Mouse (Mus musculus): Measurements from ENCODE around the gene Itga2. TPM values are rescaled to one million over a fixed set of nuclear protein-coding genes. Genes with fewer than 3 reads are reported as not detected.

Itga2 gene
- polyA plus RNA-seq, 1 experiment from 2014 or later: 0.86 TPM

- no peak for ATAC-seq (ENCODE audit: low FRiP score)
Observed at GRCm38 (mm10) chr13:114894718-114895117, 37.2 kb downstream of the Itga2 start.

DNA sequence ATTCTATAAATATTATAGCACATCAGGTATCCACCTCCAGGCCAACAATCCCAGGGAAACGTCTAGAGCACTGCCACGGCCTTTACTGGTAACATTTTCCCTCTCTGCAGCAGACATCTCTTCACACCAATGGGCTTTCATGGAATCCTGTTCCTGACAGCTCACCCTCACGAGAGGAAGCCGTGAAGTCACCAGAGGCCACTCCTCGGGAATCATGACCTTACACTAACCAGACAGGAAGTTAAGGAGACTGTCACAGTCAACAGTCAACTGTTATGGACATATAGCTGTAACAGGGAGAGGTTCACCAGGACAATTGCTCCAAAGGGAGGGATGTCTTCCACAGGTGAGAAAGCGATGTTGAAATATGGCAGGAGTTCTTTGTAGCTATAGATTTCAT lies 40.2 kb downstream of the Itga2 start:
- WGBS: 84% methylated on average over 6 of the region's 6 CpGs
- no peak overlapping the region for H3K4me2 ChIP-seq
- no peaks in the 10 kb centered on the region for H3K9me3 ChIP-seq (ENCODE audit: control insufficient read depth, low read length)
- DNase-seq (ENCODE audit: low spot score, missing footprints): no peak
- no peaks in the 10 kb centered on the region for H3K4me1 ChIP-seq (ENCODE audit: control insufficient read depth, insufficient read depth, low read length)
- H3K4me3 ChIP-seq (ENCODE audit: low read depth, low read length): no peak overlapping the region
- ATAC-seq (ENCODE audit: low FRiP score): no peak
- no peak overlapping the region for H3K9ac ChIP-seq (ENCODE audit: low read length)
- no peak overlapping the region for H3K27ac ChIP-seq (ENCODE audit: low read depth, low read length)
- H3K27me3 ChIP-seq (ENCODE audit: control insufficient read depth, insufficient read depth, low read length): no peaks in the 10 kb centered on the region
- H3K36me3 ChIP-seq (ENCODE audit: control insufficient read depth, insufficient read depth, low read length): no peaks in the 10 kb centered on the region

More at GRCm38 (mm10) chr13:114894718-114895117, 37.2 kb downstream of the Itga2 start:
- Histone ChIP-seq H3K27ac (ENCODE audit: low read depth, low read length) (no peak overlapping the region), H3K9ac (ENCODE audit: low read length) (no peak overlapping the region), H3K36me3 (ENCODE audit: control insufficient read depth, insufficient read depth, low read length) (no peaks in the 10 kb centered on the region), H3K4me3 (ENCODE audit: low read depth, low read length) (no peak overlapping the region), H3K4me1 (ENCODE audit: control insufficient read depth, insufficient read depth, low read length) (no peaks in the 10 kb centered on the region), H3K27me3 (ENCODE audit: control insufficient read depth, insufficient read depth, low read length) (no peaks in the 10 kb centered on the region), H3K9me3 (ENCODE audit: control insufficient read depth, low read length) (no peaks in the 10 kb centered on the region), H3K4me2 (no peak overlapping the region)
- DNase-seq (ENCODE audit: low spot score, missing footprints): no peak

GRCm38 (mm10) chr13:114887695-114888094 lies 44.2 kb downstream of the Itga2 start:
- no peak overlapping the region for H3K27ac ChIP-seq (ENCODE audit: low read depth, low read length)
- H3K36me3 ChIP-seq (ENCODE audit: control insufficient read depth, insufficient read depth, low read length): no peaks in the 10 kb centered on the region
- no peaks in the 10 kb centered on the region for H3K27me3 ChIP-seq (ENCODE audit: control insufficient read depth, insufficient read depth, low read length)
- H3K4me3 ChIP-seq (ENCODE audit: low read depth, low read length): no peak overlapping the region
- no peaks in the 10 kb centered on the region for H3K4me1 ChIP-seq (ENCODE audit: control insufficient read depth, insufficient read depth, low read length)
- no peak overlapping the region for H3K4me2 ChIP-seq
- DNase-seq (ENCODE audit: low spot score, missing footprints): no peak
- no peaks in the 10 kb centered on the region for H3K9me3 ChIP-seq (ENCODE audit: control insufficient read depth, low read length)
- WGBS: 94% methylated on average over 6 of the region's 6 CpGs
- no peak overlapping the region for H3K9ac ChIP-seq (ENCODE audit: low read length)
- no peak for ATAC-seq (ENCODE audit: low FRiP score)

DNA sequence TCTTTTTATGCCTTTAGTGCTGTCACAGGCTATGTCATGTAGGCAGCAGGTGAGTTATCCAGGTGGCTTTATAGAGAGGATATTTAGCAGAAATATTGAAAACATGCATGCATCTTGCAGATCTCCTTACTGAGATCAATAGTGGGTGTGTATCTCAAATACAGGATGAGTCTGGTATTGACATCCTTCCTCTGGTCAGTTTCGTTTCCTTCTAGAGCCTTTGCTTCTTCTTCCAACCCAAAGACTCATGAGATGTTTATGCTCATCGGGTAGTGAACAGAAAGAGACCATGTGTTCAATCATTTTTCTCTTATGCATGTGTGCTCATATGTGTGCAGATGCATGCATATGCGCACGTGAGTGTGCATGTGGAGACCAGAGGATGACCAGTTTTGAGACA lies 44.6 kb downstream of the Itga2 start:
- WGBS: 87% methylated on average over 4 of the region's 4 CpGs
- ATAC-seq (ENCODE audit: low FRiP score): no peak
- no peak overlapping the region for H3K27ac ChIP-seq (ENCODE audit: low read depth, low read length)

DNA sequence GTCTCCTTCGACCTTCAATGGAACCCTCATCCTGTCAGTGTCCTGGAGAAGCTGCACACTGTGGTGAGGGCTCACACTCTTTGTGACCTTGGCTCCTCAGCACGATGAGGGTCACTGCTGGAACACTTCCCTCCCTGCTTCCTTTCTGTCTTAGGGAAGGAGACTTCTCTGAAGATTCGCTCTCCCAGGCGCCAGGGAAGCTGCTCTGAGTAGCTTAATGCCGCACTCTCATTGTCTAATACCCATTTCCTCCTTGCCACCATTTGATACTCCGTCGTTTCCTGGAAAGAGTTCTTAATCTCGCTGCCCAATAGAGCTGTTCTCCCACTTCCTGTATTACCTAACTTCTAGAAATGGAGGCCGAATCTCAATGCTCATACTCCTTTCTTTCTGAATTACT lies 46.7 kb downstream of the Itga2 start:
- Histone ChIP-seq H3K9me3 (ENCODE audit: control insufficient read depth, low read length) (no peaks in the 10 kb centered on the region), H3K27me3 (ENCODE audit: control insufficient read depth, insufficient read depth, low read length) (no peaks in the 10 kb centered on the region), H3K4me1 (ENCODE audit: control insufficient read depth, insufficient read depth, low read length) (no peaks in the 10 kb centered on the region), H3K4me3 (ENCODE audit: low read depth, low read length) (no peak overlapping the region), H3K4me2 (no peak overlapping the region), H3K36me3 (ENCODE audit: control insufficient read depth, insufficient read depth, low read length) (no peaks in the 10 kb centered on the region), H3K9ac (ENCODE audit: low read length) (no peak overlapping the region), H3K27ac (ENCODE audit: low read depth, low read length) (no peak overlapping the region)
- ATAC-seq (ENCODE audit: low FRiP score): no peak
- no peak for DNase-seq (ENCODE audit: low spot score, missing footprints)
- 73% methylated on average over 9 of the region's 9 CpGs for WGBS

More for the DNA sequence above, 44.6 kb downstream of the Itga2 start:
- DNase-seq (ENCODE audit: low spot score, missing footprints): no peak
- H3K27me3 ChIP-seq (ENCODE audit: control insufficient read depth, insufficient read depth, low read length): no peaks in the 10 kb centered on the region
- H3K9me3 ChIP-seq (ENCODE audit: control insufficient read depth, low read length): no peaks in the 10 kb centered on the region
- H3K4me2 ChIP-seq: no peak overlapping the region
- no peak overlapping the region for H3K9ac ChIP-seq (ENCODE audit: low read length)
- no peak overlapping the region for H3K4me3 ChIP-seq (ENCODE audit: low read depth, low read length)
- H3K36me3 ChIP-seq (ENCODE audit: control insufficient read depth, insufficient read depth, low read length): no peaks in the 10 kb centered on the region
- H3K4me1 ChIP-seq (ENCODE audit: control insufficient read depth, insufficient read depth, low read length): no peaks in the 10 kb centered on the region

DNA sequence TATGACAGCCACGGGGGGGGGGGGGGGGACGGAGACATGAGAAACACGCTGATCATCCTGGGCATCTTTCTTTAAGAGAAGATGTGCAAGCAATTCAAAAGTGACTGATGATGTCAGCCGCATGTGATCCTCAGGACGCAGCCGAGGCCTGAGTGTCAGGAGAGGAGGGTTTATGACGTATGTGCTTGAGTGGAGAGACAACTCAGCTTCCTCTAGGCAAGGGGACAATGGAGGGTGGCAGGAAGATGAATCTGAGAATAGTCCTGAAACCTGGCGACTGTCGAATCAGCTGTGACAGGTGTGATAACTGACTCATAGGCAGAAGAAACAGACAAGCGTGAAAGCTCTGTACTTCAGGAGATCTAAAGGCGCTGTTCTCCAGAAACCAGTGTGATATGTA lies 53.2 kb downstream of the Itga2 start:
- Histone ChIP-seq H3K4me3 (ENCODE audit: low read depth, low read length) (no peak overlapping the region), H3K9me3 (ENCODE audit: control insufficient read depth, low read length) (no peaks in the 10 kb centered on the region), H3K27me3 (ENCODE audit: control insufficient read depth, insufficient read depth, low read length) (no peaks in the 10 kb centered on the region), H3K9ac (ENCODE audit: low read length) (no peak overlapping the region), H3K27ac (ENCODE audit: low read depth, low read length) (no peak overlapping the region), H3K4me1 (ENCODE audit: control insufficient read depth, insufficient read depth, low read length) (no peaks in the 10 kb centered on the region), H3K4me2 (no peak overlapping the region), H3K36me3 (ENCODE audit: control insufficient read depth, insufficient read depth, low read length) (no peaks in the 10 kb centered on the region)
- no peak for DNase-seq (ENCODE audit: low spot score, missing footprints)
- no peak for ATAC-seq (ENCODE audit: low FRiP score)
- 87% methylated on average over 11 of the region's 11 CpGs for WGBS

DNA sequence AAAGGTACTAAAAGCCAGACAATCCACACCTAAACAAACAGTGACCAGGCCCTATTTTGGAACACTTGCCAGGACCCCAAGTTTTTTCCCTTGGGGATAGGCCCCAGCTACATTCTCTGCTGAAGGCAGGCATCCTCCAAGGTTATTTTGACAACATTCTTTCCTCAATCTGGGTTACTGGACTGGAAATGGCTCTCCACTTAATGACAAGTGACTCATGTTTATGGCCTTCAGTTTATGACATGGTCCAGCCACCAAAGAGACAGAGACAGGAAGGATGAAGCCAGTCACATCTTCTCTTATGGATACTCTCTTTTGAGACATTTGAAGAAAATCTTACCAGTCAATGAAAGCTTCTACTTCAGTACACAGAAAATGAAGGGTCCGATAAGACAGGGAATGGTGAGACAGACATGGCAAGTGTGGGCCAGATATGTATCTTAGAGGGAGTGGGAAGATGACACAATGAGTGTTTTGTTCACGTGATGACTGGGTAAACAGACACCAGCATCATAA lies 55.8 kb downstream of the Itga2 start:
- 84% methylated on average over 2 of the region's 2 CpGs for WGBS
- no peak for ATAC-seq (ENCODE audit: low FRiP score)

GRCm38 (mm10) chr13:114874738-114875137 lies 57.2 kb downstream of the Itga2 start:
- DNase-seq (ENCODE audit: low spot score, missing footprints) (no peak), ATAC-seq (ENCODE audit: low FRiP score) (no peak)
- WGBS: 90% methylated on average over 6 of the region's 6 CpGs
- Histone ChIP-seq H3K27ac (ENCODE audit: low read depth, low read length) (no peak overlapping the region), H3K9ac (ENCODE audit: low read length) (no peak overlapping the region), H3K4me1 (ENCODE audit: control insufficient read depth, insufficient read depth, low read length) (no peaks in the 10 kb centered on the region), H3K27me3 (ENCODE audit: control insufficient read depth, insufficient read depth, low read length) (no peaks in the 10 kb centered on the region), H3K36me3 (ENCODE audit: control insufficient read depth, insufficient read depth, low read length) (no peaks in the 10 kb centered on the region), H3K9me3 (ENCODE audit: control insufficient read depth, low read length) (no peaks in the 10 kb centered on the region), H3K4me2 (no peak overlapping the region), H3K4me3 (ENCODE audit: low read depth, low read length) (no peak overlapping the region)

More for the DNA sequence above, 55.8 kb downstream of the Itga2 start:
- Histone ChIP-seq H3K27me3 (ENCODE audit: control insufficient read depth, insufficient read depth, low read length) (no peaks in the 10 kb centered on the region), H3K4me1 (ENCODE audit: control insufficient read depth, insufficient read depth, low read length) (no peaks in the 10 kb centered on the region), H3K9me3 (ENCODE audit: control insufficient read depth, low read length) (no peaks in the 10 kb centered on the region), H3K36me3 (ENCODE audit: control insufficient read depth, insufficient read depth, low read length) (no peaks in the 10 kb centered on the region), H3K9ac (ENCODE audit: low read length) (no peak overlapping the region), H3K4me3 (ENCODE audit: low read depth, low read length) (no peak overlapping the region), H3K27ac (ENCODE audit: low read depth, low read length) (no peak overlapping the region), H3K4me2 (no peak overlapping the region)
- no peak for DNase-seq (ENCODE audit: low spot score, missing footprints)

DNA sequence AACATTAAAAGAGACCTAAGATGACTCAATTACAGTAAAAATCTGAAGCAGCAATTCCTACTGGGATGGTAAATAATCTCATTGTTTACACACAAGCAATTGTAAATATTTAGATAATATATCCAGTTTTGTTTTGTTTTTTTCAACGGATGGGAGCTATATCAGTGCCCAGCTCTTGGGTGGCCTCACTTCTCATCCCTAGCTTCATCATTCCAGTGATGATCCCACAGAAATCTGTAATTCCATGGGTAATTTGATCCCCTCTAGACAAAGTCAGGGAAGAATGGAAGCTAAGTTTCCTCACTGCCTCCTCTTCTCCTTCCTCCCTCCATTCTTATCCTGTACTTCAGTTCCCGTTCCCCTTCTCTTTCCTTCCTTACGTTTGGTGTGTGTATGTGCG lies 74.4 kb downstream of the Itga2 start:
- H3K36me3 ChIP-seq (ENCODE audit: control insufficient read depth, insufficient read depth, low read length): no peaks in the 10 kb centered on the region
- H3K9me3 ChIP-seq (ENCODE audit: control insufficient read depth, low read length): no peaks in the 10 kb centered on the region
- no peak overlapping the region for H3K4me3 ChIP-seq (ENCODE audit: low read depth, low read length)
- ATAC-seq (ENCODE audit: low FRiP score) (no peak), DNase-seq (ENCODE audit: low spot score, missing footprints) (no peak)
- no peak overlapping the region for H3K27ac ChIP-seq (ENCODE audit: low read depth, low read length)
- no peaks in the 10 kb centered on the region; the same call in 1 of the 2 replicates for H3K4me1 ChIP-seq (ENCODE audit: control insufficient read depth, insufficient read depth, low read length)
- no peaks in the 10 kb centered on the region for H3K27me3 ChIP-seq (ENCODE audit: control insufficient read depth, insufficient read depth, low read length)
- 83% methylated on average over 4 of the region's 4 CpGs for WGBS
- H3K9ac ChIP-seq (ENCODE audit: low read length): no peak overlapping the region
- H3K4me2 ChIP-seq: no peak overlapping the region

DNA sequence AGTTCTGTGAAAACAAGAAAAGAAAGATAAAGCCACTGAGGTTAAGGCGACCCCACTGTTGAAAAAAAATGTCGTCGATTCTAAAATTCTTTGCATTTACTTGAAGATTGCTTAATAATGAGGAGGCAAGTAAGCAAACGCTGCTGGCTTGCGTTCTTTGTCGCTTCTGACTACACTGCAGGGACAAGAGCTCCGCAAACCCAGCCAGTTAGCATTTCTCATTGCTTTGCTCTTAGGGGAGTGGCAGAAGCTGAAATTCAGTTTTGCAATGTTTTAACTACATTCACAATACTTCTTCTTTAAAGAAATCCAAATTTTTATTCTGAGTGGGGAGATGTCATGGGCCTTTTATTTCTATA lies 75.7 kb downstream of the Itga2 start:
- H3K4me1 ChIP-seq (ENCODE audit: control insufficient read depth, insufficient read depth, low read length): no peaks in the 10 kb centered on the region; the same call in 1 of the 2 replicates
- 38% methylated on average over 7 of the region's 7 CpGs for WGBS
- H3K27me3 ChIP-seq (ENCODE audit: control insufficient read depth, insufficient read depth, low read length): no peaks in the 10 kb centered on the region
- ATAC-seq (ENCODE audit: low FRiP score) (no peak), DNase-seq (ENCODE audit: low spot score, missing footprints) (no peak)
- H3K4me3 ChIP-seq (ENCODE audit: low read depth, low read length): no peak overlapping the region
- no peaks in the 10 kb centered on the region for H3K9me3 ChIP-seq (ENCODE audit: control insufficient read depth, low read length)
- H3K27ac ChIP-seq (ENCODE audit: low read depth, low read length): no peak overlapping the region
- no peaks in the 10 kb centered on the region for H3K36me3 ChIP-seq (ENCODE audit: control insufficient read depth, insufficient read depth, low read length)
- peak overlapping the region; percentile 1; the same call in 1 of the 2 replicates for H3K4me2 ChIP-seq
- H3K9ac ChIP-seq (ENCODE audit: low read length): no peak overlapping the region

Data from midbrain, embryonic 11.5 days (tissue).